Mouse (Mus musculus): ENCODE measurements around the gene Mospd3. TPM values are rescaled to one million over a fixed set of nuclear protein-coding genes. Genes with fewer than 3 reads are reported as not detected.

Mospd3 gene
- polyA plus RNA-seq, 1 experiment from 2014 or later: 14.0 TPM

GRCm38 (mm10) chr5:137611245-137611602, 10.4 kb upstream of the Mospd3 start:
- Histone ChIP-seq H3K4me1 (peaks cover 61% of the 10 kb centered on the region), H3K4me3 (peak overlapping the region; percentile 25), H3K9me3 (replicated peaks) (no peaks in the 10 kb centered on the region), H3K27ac (replicated peaks) (peak overlapping the region; percentile 76), H3K36me3 (peaks cover 9% of the 10 kb centered on the region; the same call in 1 of the 2 replicates), H3K27me3 (ENCODE audit: low read depth, poor library complexity, severe bottlenecking) (peaks cover 37% of the 10 kb centered on the region)
- DNase-seq (ENCODE audit: low spot score): peak; percentile 63
- WGBS: 31% methylated on average over 6 of the region's 6 CpGs

GRCm38 (mm10) chr5:137610548-137611244, 9.8 kb upstream of the Mospd3 start:
- Histone ChIP-seq H3K9me3 (replicated peaks) (no peaks in the 10 kb centered on the region), H3K4me3 (peak overlapping the region; percentile 25), H3K27ac (replicated peaks) (peak overlapping the region; percentile 76), H3K4me1 (peaks cover 65% of the 10 kb centered on the region), H3K36me3 (peaks cover 14% of the 10 kb centered on the region; the same call in 1 of the 2 replicates), H3K27me3 (ENCODE audit: low read depth, poor library complexity, severe bottlenecking) (peaks cover 37% of the 10 kb centered on the region)
- peak; percentile 66 for DNase-seq (ENCODE audit: low spot score)
- WGBS: 19% methylated on average over 12 of the region's 12 CpGs

- Histone ChIP-seq H3K9me3 (replicated peaks) (no peaks in the 10 kb centered on the region), H3K4me1 (peaks cover 71% of the 10 kb centered on the region), H3K36me3 (peaks cover 14% of the 10 kb centered on the region; the same call in 1 of the 2 replicates), H3K4me3 (peak overlapping the region; percentile 25), H3K27me3 (ENCODE audit: low read depth, poor library complexity, severe bottlenecking) (peaks cover 37% of the 10 kb centered on the region), H3K27ac (replicated peaks) (peak overlapping the region; percentile 76)
- DNase-seq (ENCODE audit: low spot score): no peak
- 76% methylated on average over 4 of the region's 4 CpGs for WGBS
These were observed 9.2 kb upstream of the Mospd3 start for GRCm38 (mm10) chr5:137610056-137610455.

GRCm38 (mm10) chr5:137609292-137609691, 8.4 kb upstream of the Mospd3 start:
- H3K36me3 ChIP-seq: peaks cover 14% of the 10 kb centered on the region; the same call in 1 of the 2 replicates
- 61% methylated on average over 3 of the region's 3 CpGs for WGBS
- DNase-seq (ENCODE audit: low spot score): no peak
- H3K9me3 ChIP-seq (replicated peaks): no peaks in the 10 kb centered on the region
- H3K4me1 ChIP-seq: peaks cover 71% of the 10 kb centered on the region
- H3K27ac ChIP-seq (replicated peaks): no peak overlapping the region
- H3K4me3 ChIP-seq: no peak overlapping the region
- peaks cover 37% of the 10 kb centered on the region for H3K27me3 ChIP-seq (ENCODE audit: low read depth, poor library complexity, severe bottlenecking)

- peaks cover 14% of the 10 kb centered on the region; the same call in 1 of the 2 replicates for H3K36me3 ChIP-seq
- H3K4me3 ChIP-seq: peak overlapping the region; percentile 43
- peaks cover 74% of the 10 kb centered on the region for H3K4me1 ChIP-seq
- H3K9me3 ChIP-seq (replicated peaks): no peaks in the 10 kb centered on the region
- H3K27me3 ChIP-seq (ENCODE audit: low read depth, poor library complexity, severe bottlenecking): peaks cover 37% of the 10 kb centered on the region
- H3K27ac ChIP-seq (replicated peaks): peak overlapping the region; percentile 59
- WGBS: 16% methylated on average over 23 of the region's 23 CpGs
- no peak for DNase-seq (ENCODE audit: low spot score)
These were observed 7.9 kb upstream of the Mospd3 start for GRCm38 (mm10) chr5:137608654-137609190.

- Histone ChIP-seq H3K4me3 (peak overlapping the region; percentile 43), H3K4me1 (peaks cover 73% of the 10 kb centered on the region), H3K36me3 (peaks cover 14% of the 10 kb centered on the region; the same call in 1 of the 2 replicates), H3K9me3 (replicated peaks) (no peaks in the 10 kb centered on the region), H3K27ac (replicated peaks) (peak overlapping the region; percentile 59), H3K27me3 (ENCODE audit: low read depth, poor library complexity, severe bottlenecking) (peaks cover 37% of the 10 kb centered on the region)
- WGBS: 7% methylated on average over 26 of the region's 26 CpGs
- DNase-seq (ENCODE audit: low spot score): peak; percentile 20
These were observed 7.2 kb upstream of the Mospd3 start for GRCm38 (mm10) chr5:137607860-137608653.

- Histone ChIP-seq H3K9me3 (replicated peaks) (no peaks in the 10 kb centered on the region; the same call in 1 of the 2 replicates), H3K4me3 (peak overlapping the region; percentile 67), H3K27ac (replicated peaks) (peak overlapping the region; percentile 97), H3K36me3 (peaks cover 24% of the 10 kb centered on the region), H3K4me1 (peaks cover 58% of the 10 kb centered on the region), H3K27me3 (ENCODE audit: low read depth, poor library complexity, severe bottlenecking) (no peaks in the 10 kb centered on the region)
- WGBS: under 1% methylated on average over 22 of the region's 22 CpGs
- DNase-seq (ENCODE audit: low spot score): peak; percentile 55
These were observed 489 bp upstream of the Mospd3 start for GRCm38 (mm10) chr5:137601365-137601729.

GRCm38 (mm10) chr5:137600281-137600618, 608 bp downstream of the Mospd3 start:
- Histone ChIP-seq H3K4me1 (peaks cover 50% of the 10 kb centered on the region), H3K27ac (replicated peaks) (peak overlapping the region; percentile 97)
- 2% methylated on average over 19 of the region's 19 CpGs for WGBS

GRCm38 (mm10) chr5:137599600-137599999, 1.3 kb downstream of the Mospd3 start:
- Histone ChIP-seq H3K4me1 (peaks cover 49% of the 10 kb centered on the region), H3K9me3 (replicated peaks) (no peaks in the 10 kb centered on the region; the same call in 1 of the 2 replicates), H3K36me3 (peaks cover 18% of the 10 kb centered on the region), H3K4me3 (peak overlapping the region; percentile 67), H3K27me3 (ENCODE audit: low read depth, poor library complexity, severe bottlenecking) (no peaks in the 10 kb centered on the region), H3K27ac (replicated peaks) (peak overlapping the region; percentile 97)
- WGBS: 70% methylated on average over 9 of the region's 9 CpGs
- DNase-seq (ENCODE audit: low spot score): no peak

More at GRCm38 (mm10) chr5:137600281-137600618, 608 bp downstream of the Mospd3 start:
- Histone ChIP-seq H3K4me3 (peak overlapping the region; percentile 67), H3K36me3 (peaks cover 18% of the 10 kb centered on the region), H3K27me3 (ENCODE audit: low read depth, poor library complexity, severe bottlenecking) (no peaks in the 10 kb centered on the region), H3K9me3 (replicated peaks) (no peaks in the 10 kb centered on the region; the same call in 1 of the 2 replicates)
- no peak for DNase-seq (ENCODE audit: low spot score)

GRCm38 (mm10) chr5:137598100-137598826, 2.6 kb downstream of the Mospd3 start:
- no peaks in the 10 kb centered on the region; the same call in 1 of the 2 replicates for H3K9me3 ChIP-seq (replicated peaks)
- H3K4me3 ChIP-seq: no peak overlapping the region
- DNase-seq (ENCODE audit: low spot score): no peak
- H3K27ac ChIP-seq (replicated peaks): no peak overlapping the region
- peaks cover 41% of the 10 kb centered on the region for H3K4me1 ChIP-seq
- no peaks in the 10 kb centered on the region for H3K27me3 ChIP-seq (ENCODE audit: low read depth, poor library complexity, severe bottlenecking)
- peaks cover 18% of the 10 kb centered on the region for H3K36me3 ChIP-seq
- WGBS: 86% methylated on average over 2 of the region's 2 CpGs

- 96% methylated on average over 6 of the region's 6 CpGs for WGBS
- no peak for DNase-seq (ENCODE audit: low spot score)
- no peaks in the 10 kb centered on the region for H3K27me3 ChIP-seq (ENCODE audit: low read depth, poor library complexity, severe bottlenecking)
- no peak overlapping the region for H3K27ac ChIP-seq (replicated peaks)
- H3K9me3 ChIP-seq (replicated peaks): no peaks in the 10 kb centered on the region; the same call in 1 of the 2 replicates
- H3K4me3 ChIP-seq: no peak overlapping the region
- H3K4me1 ChIP-seq: peaks cover 35% of the 10 kb centered on the region
- peaks cover 18% of the 10 kb centered on the region for H3K36me3 ChIP-seq
These were observed 3.2 kb downstream of the Mospd3 start for GRCm38 (mm10) chr5:137597625-137598024.

GRCm38 (mm10) chr5:137596601-137597261, 4.1 kb downstream of the Mospd3 start:
- H3K4me3 ChIP-seq: peak overlapping the region; percentile 44
- H3K36me3 ChIP-seq: peaks cover 18% of the 10 kb centered on the region
- H3K4me1 ChIP-seq: peaks cover 26% of the 10 kb centered on the region
- H3K27me3 ChIP-seq (ENCODE audit: low read depth, poor library complexity, severe bottlenecking): no peaks in the 10 kb centered on the region
- no peaks in the 10 kb centered on the region; the same call in 1 of the 2 replicates for H3K9me3 ChIP-seq (replicated peaks)
- WGBS: 26% methylated on average over 29 of the region's 30 CpGs
- DNase-seq (ENCODE audit: low spot score): no peak
- peak overlapping the region; percentile 72 for H3K27ac ChIP-seq (replicated peaks)

Measured in midbrain, embryonic 10.5 days (tissue).